Comparison of ENCODE assay signal across 20 mouse cellular contexts in the genomic region with DNA sequence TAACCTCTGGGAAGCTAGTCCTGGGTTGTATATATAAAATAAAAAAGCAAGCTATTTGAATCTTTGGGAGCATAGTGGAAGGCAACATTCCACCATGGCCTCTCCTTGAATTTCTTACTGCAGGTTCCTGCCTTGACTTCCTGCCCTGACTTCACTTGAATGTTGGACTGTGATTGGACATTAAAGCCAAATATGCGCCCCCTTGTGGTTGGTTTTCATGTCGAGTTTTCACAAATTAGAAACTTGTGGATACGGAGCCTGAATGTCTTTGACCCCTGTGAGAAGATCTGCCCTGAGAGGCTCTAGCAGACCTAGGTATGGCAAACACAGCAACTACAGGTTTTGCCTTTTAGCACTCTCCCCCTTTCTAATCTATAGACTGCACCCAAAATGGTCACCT.
DNase-seq lines count a peak whose midpoint lies in the region; ATAC-seq and TF ChIP-seq lines count a peak whose summit lies in the region.
"Had no signal": no experiment of that assay in that cellular context is flagged by ENCODE, and none has a peak within 500 bp of the region (broad histone marks: within the 10 kb centered on the region; RNA-seq: fewer than 3 reads in every experiment).

No protein-coding gene starts in this region.

- no peak for TF ChIP-seq RAD21 in MEL (IDR thresholded peaks at IDR 0.05; ENCODE audit: low read depth, low read length)

- no peaks in the 10 kb centered on the region for H3K79me2 ChIP-seq in liver, adult 2 months (ENCODE audit: control insufficient read depth, insufficient read depth, low read length)
- H3K79me2 ChIP-seq in MEL (ENCODE audit: control insufficient read depth, insufficient read depth, low read length, poor library complexity): no peaks in the 10 kb centered on the region

- H3K4me2 ChIP-seq in liver, postnatal 0 days (ENCODE audit: low read depth, low read length): no peak overlapping the region
- H3K4me2 ChIP-seq in forebrain, embryonic 15.5 days (replicated peaks): no peak overlapping the region
- H3K4me2 ChIP-seq: embryonic facial prominence, embryonic 12.5 days; heart, embryonic 12.5 days; kidney, embryonic 15.5 days; limb, embryonic 13.5 days had no signal

- no peak for ATAC-seq in liver, postnatal 0 days
- no peak for ATAC-seq in forebrain, embryonic 15.5 days (replicated peaks)
- ATAC-seq: forebrain, embryonic 16.5 days had no signal

- TF ChIP-seq CTCF in liver, adult 2 months (IDR thresholded peaks at IDR 0.05; ENCODE audit: low read depth, low read length): no peak
- no peak; the same call in 1 of the 2 replicates for TF ChIP-seq CTCF in liver, postnatal 0 days (IDR thresholded peaks at IDR 0.05; ENCODE audit: low read depth)
- TF ChIP-seq CTCF in MEL (IDR thresholded peaks at IDR 0.05 in 2 of 3, conservative IDR thresholded peaks at IDR 0.05 in 1 of 3; ENCODE audit: control insufficient read depth in 1 of 3, insufficient read depth in 1 of 3, low read depth in 2 of 3, low read length in 3 of 3, poor library complexity in 1 of 3, severe bottlenecking in 1 of 3): no peak; a peak in 1 of 6 replicates

- no peak for TF ChIP-seq POLR2A in liver, adult 2 months (IDR thresholded peaks at IDR 0.05; ENCODE audit: extremely low read depth, insufficient read depth, low read length)
- TF ChIP-seq POLR2A in MEL (IDR thresholded peaks at IDR 0.05; ENCODE audit: control insufficient read depth in 1 of 2, insufficient read depth in 1 of 2, low read depth in 1 of 2, low read length in 2 of 2, poor library complexity in 1 of 2): no peak

- no peaks in the 10 kb centered on the region for H3K36me3 ChIP-seq in liver, adult 2 months (ENCODE audit: control insufficient read depth, insufficient read depth, low read length)
- no peaks in the 10 kb centered on the region for H3K36me3 ChIP-seq in liver, postnatal 0 days (replicated peaks; ENCODE audit: insufficient read depth, low read length)
- no peaks in the 10 kb centered on the region for H3K36me3 ChIP-seq in MEL (ENCODE audit: control insufficient read depth in 1 of 2, insufficient read depth in 2 of 2, low read length in 2 of 2)
- H3K36me3 ChIP-seq in forebrain, embryonic 15.5 days: no peaks in the 10 kb centered on the region
- H3K36me3 ChIP-seq: embryonic facial prominence, embryonic 12.5 days; G1E; heart, embryonic 12.5 days; kidney, embryonic 15.5 days; limb, embryonic 13.5 days; midbrain, embryonic 10.5 days had no signal

- H3K9me3 ChIP-seq in liver, postnatal 0 days (ENCODE audit: low read length): no peaks in the 10 kb centered on the region; the same call in 1 of the 2 replicates
- H3K9me3 ChIP-seq in MEL (replicated peaks; ENCODE audit: insufficient read depth, low read length): no peaks in the 10 kb centered on the region
- no peaks in the 10 kb centered on the region for H3K9me3 ChIP-seq in forebrain, embryonic 15.5 days
- H3K9me3 ChIP-seq: embryonic facial prominence, embryonic 12.5 days; heart, embryonic 12.5 days; kidney, embryonic 15.5 days; limb, embryonic 13.5 days; midbrain, embryonic 10.5 days had no signal

- DNase-seq in embryo, embryonic 10.5 days (ENCODE audit: low spot score): peak; percentile 12
- DNase-seq in embryo, embryonic 11 days: no peak
- DNase-seq in liver, adult 2 months (ENCODE audit: extremely low read depth, low read depth, low spot score): peak; percentile 6
- no peak for DNase-seq in liver, postnatal 0 days
- DNase-seq in MEL (ENCODE audit: low read depth, low spot score): peak; percentile 1
- peak; percentile 18 for DNase-seq in retina, postnatal 1 day
- no peak for DNase-seq in thymus, adult 18-20 months
- DNase-seq: cerebellum, adult 9-10 months; lung, adult 2 months; lung, postnatal 4 days; right cerebral cortex, postnatal 4 days; thymus, postnatal 4 days had no signal

- no peaks in the 10 kb centered on the region for H3K4me1 ChIP-seq in liver, adult 2 months (ENCODE audit: control insufficient read depth, insufficient read depth, low read length)
- no peaks in the 10 kb centered on the region for H3K4me1 ChIP-seq in liver, postnatal 0 days (ENCODE audit: insufficient read depth)
- H3K4me1 ChIP-seq in MEL (ENCODE audit: control insufficient read depth in 1 of 2, insufficient read depth in 2 of 2, low read length in 2 of 2): no peaks in the 10 kb centered on the region
- H3K4me1 ChIP-seq in forebrain, embryonic 15.5 days: no peaks in the 10 kb centered on the region
- H3K4me1 ChIP-seq: embryonic facial prominence, embryonic 12.5 days; heart, embryonic 12.5 days; kidney, embryonic 15.5 days; limb, embryonic 13.5 days; midbrain, embryonic 10.5 days had no signal

- no peak for TF ChIP-seq EP300 in liver, postnatal 0 days (IDR thresholded peaks at IDR 0.05; ENCODE audit: low read depth)
- no peak for TF ChIP-seq EP300 in MEL (IDR thresholded peaks at IDR 0.05; ENCODE audit: low read depth in 1 of 2, low read length in 2 of 2)

- H3K9ac ChIP-seq in liver, adult 2 months (ENCODE audit: low read depth, low read length): no peak overlapping the region
- no peak overlapping the region for H3K9ac ChIP-seq in liver, postnatal 0 days (replicated peaks)
- H3K9ac ChIP-seq in MEL (ENCODE audit: control insufficient read depth, low read depth, low read length, poor library complexity, severe bottlenecking): no peak overlapping the region
- H3K9ac ChIP-seq in forebrain, embryonic 15.5 days (replicated peaks): no peak overlapping the region
- H3K9ac ChIP-seq: embryonic facial prominence, embryonic 12.5 days; heart, embryonic 12.5 days; kidney, embryonic 15.5 days; limb, embryonic 13.5 days had no signal

- no peak overlapping the region for H3K27ac ChIP-seq in liver, adult 2 months (replicated peaks; ENCODE audit: insufficient read depth, low read depth, low read length)
- H3K27ac ChIP-seq in liver, postnatal 0 days (ENCODE audit: low read depth): no peak overlapping the region
- no peak overlapping the region for H3K27ac ChIP-seq in MEL (ENCODE audit: control insufficient read depth, low read depth, low read length)
- H3K27ac ChIP-seq in forebrain, embryonic 15.5 days (replicated peaks): no peak overlapping the region
- H3K27ac ChIP-seq: embryonic facial prominence, embryonic 12.5 days; kidney, embryonic 15.5 days; limb, embryonic 13.5 days; midbrain, embryonic 10.5 days had no signal

- no peak overlapping the region for H3K4me3 ChIP-seq in liver, adult 2 months (ENCODE audit: insufficient read depth, low read depth, low read length)
- no peak overlapping the region for H3K4me3 ChIP-seq in liver, postnatal 0 days (ENCODE audit: low read depth, low read length)
- H3K4me3 ChIP-seq in MEL (ENCODE audit: control insufficient read depth in 1 of 2, insufficient read depth in 1 of 2, low read depth in 2 of 2, low read length in 2 of 2): no peak overlapping the region
- no peak overlapping the region for H3K4me3 ChIP-seq in forebrain, embryonic 15.5 days
- H3K4me3 ChIP-seq: embryonic facial prominence, embryonic 12.5 days; heart, embryonic 12.5 days; kidney, embryonic 15.5 days; limb, embryonic 13.5 days; midbrain, embryonic 10.5 days had no signal

- no peaks in the 10 kb centered on the region for H3K27me3 ChIP-seq in liver, adult 2 months (ENCODE audit: control insufficient read depth, insufficient read depth, low read length)
- no peaks in the 10 kb centered on the region for H3K27me3 ChIP-seq in liver, postnatal 0 days (ENCODE audit: insufficient read depth, low read length)
- no peaks in the 10 kb centered on the region for H3K27me3 ChIP-seq in MEL (ENCODE audit: control insufficient read depth in 1 of 2, insufficient read depth in 2 of 2, low read length in 2 of 2)
- no peaks in the 10 kb centered on the region for H3K27me3 ChIP-seq in forebrain, embryonic 15.5 days
- H3K27me3 ChIP-seq: embryonic facial prominence, embryonic 12.5 days; heart, embryonic 12.5 days; kidney, embryonic 15.5 days; limb, embryonic 13.5 days had no signal

- 54% methylated on average over 3 of the region's 3 CpGs for WGBS in liver, adult 2 months
- WGBS in liver, postnatal 0 days (ENCODE audit: insufficient replicate concordance): 67% methylated on average over 3 of the region's 3 CpGs
- 72% methylated on average over 3 of the region's 3 CpGs for WGBS in forebrain, embryonic 15.5 days

TF ChIP-seq in MEL, 35 proteins besides CTCF, POLR2A, EP300 and RAD21:
- TF ChIP-seq ZKSCAN1 (IDR thresholded peaks at IDR 0.05; ENCODE audit: low read depth, low read length): no peak
- 0 out of 2 replicates have a peak, but pooled peaks have one; percentile 13 for TF ChIP-seq SMC3 (IDR thresholded peaks at IDR 0.05; ENCODE audit: low read depth, low read length)
- TF ChIP-seq TBP (IDR thresholded peaks at IDR 0.05; ENCODE audit: low read depth, low read length): no peak

Comparison
In these comparisons a context has a peak if more than half of its experiments do, and no peak if none do; other contexts are left out.
1. DNase-seq: peak in embryo, embryonic 10.5 days (single experiment), liver, adult 2 months (single experiment), MEL (single experiment) and retina, postnatal 1 day (single experiment); none in embryo, embryonic 11 days (single experiment), liver, postnatal 0 days (single experiment) and thymus, adult 18-20 months (0 of 2).